Mouse (Mus musculus): ENCODE results near the gene Gm17387. TPM values are rescaled to one million over a fixed set of nuclear protein-coding genes. Genes with fewer than 3 reads are reported as not detected.

Gm17387 gene
- polyA plus RNA-seq, 1 experiment from 2014 or later = not detected

GRCm38 (mm10) chr7:141051060-141051685 lies 22.2 kb downstream of the Gm17387 start:
- H3K4me2 ChIP-seq = no peak overlapping the region
- no peaks in the 10 kb centered on the region for H3K27me3 ChIP-seq
- no peak overlapping the region for H3K9ac ChIP-seq (replicated peaks)
- H3K36me3 ChIP-seq = no peaks in the 10 kb centered on the region
- H3K4me1 ChIP-seq (replicated peaks) = peaks cover 21% of the 10 kb centered on the region
- 67% methylated on average over 17 of the region's 17 CpGs for WGBS
- no peak overlapping the region for H3K4me3 ChIP-seq (replicated peaks)
- no peak overlapping the region for H3K27ac ChIP-seq
- no peak for ATAC-seq (ENCODE audit: insufficient number of reproducible peaks, insufficient read depth, low FRiP score, low TSS enrichment, low read depth)
- H3K9me3 ChIP-seq = no peaks in the 10 kb centered on the region

GRCm38 (mm10) chr7:141052016-141052415 lies 23.1 kb downstream of the Gm17387 start:
- H3K9me3 ChIP-seq = no peaks in the 10 kb centered on the region
- no peak overlapping the region for H3K27ac ChIP-seq
- no peak overlapping the region for H3K4me3 ChIP-seq (replicated peaks)
- no peaks in the 10 kb centered on the region for H3K27me3 ChIP-seq
- no peak for ATAC-seq (ENCODE audit: insufficient number of reproducible peaks, insufficient read depth, low FRiP score, low TSS enrichment, low read depth)
- WGBS = 86% methylated on average over 4 of the region's 4 CpGs
- H3K4me2 ChIP-seq = no peak overlapping the region
- H3K36me3 ChIP-seq = no peaks in the 10 kb centered on the region
- H3K9ac ChIP-seq (replicated peaks) = no peak overlapping the region
- peaks cover 15% of the 10 kb centered on the region for H3K4me1 ChIP-seq (replicated peaks)

- 88% methylated on average over 2 of the region's 2 CpGs for WGBS
- H3K27me3 ChIP-seq = no peaks in the 10 kb centered on the region
- no peak for ATAC-seq (ENCODE audit: insufficient number of reproducible peaks, insufficient read depth, low FRiP score, low TSS enrichment, low read depth)
- H3K27ac ChIP-seq = no peak overlapping the region
- no peak overlapping the region for H3K4me2 ChIP-seq
- H3K9ac ChIP-seq (replicated peaks) = no peak overlapping the region
- H3K4me3 ChIP-seq (replicated peaks) = no peak overlapping the region
- no peaks in the 10 kb centered on the region for H3K9me3 ChIP-seq
- peaks cover 11% of the 10 kb centered on the region for H3K4me1 ChIP-seq (replicated peaks)
- H3K36me3 ChIP-seq = no peaks in the 10 kb centered on the region
These were observed 23.5 kb downstream of the Gm17387 start for GRCm38 (mm10) chr7:141052421-141052820.

GRCm38 (mm10) chr7:141055785-141056184 lies 26.9 kb downstream of the Gm17387 start:
- no peak for ATAC-seq (ENCODE audit: insufficient number of reproducible peaks, insufficient read depth, low FRiP score, low TSS enrichment, low read depth)
- Histone ChIP-seq H3K4me1 (replicated peaks) (peaks cover 7% of the 10 kb centered on the region), H3K36me3 (no peaks in the 10 kb centered on the region), H3K4me3 (replicated peaks) (no peak overlapping the region), H3K27me3 (no peaks in the 10 kb centered on the region), H3K27ac (no peak overlapping the region), H3K9ac (replicated peaks) (no peak overlapping the region), H3K4me2 (no peak overlapping the region), H3K9me3 (no peaks in the 10 kb centered on the region)
- WGBS = 80% methylated on average over 4 of the region's 4 CpGs

- peaks cover 12% of the 10 kb centered on the region for H3K4me1 ChIP-seq (replicated peaks)
- WGBS = 88% methylated on average over 6 of the region's 6 CpGs
These were observed 28.0 kb downstream of the Gm17387 start for GRCm38 (mm10) chr7:141056976-141057375.

GRCm38 (mm10) chr7:141057541-141057940 lies 28.6 kb downstream of the Gm17387 start:
- H3K4me2 ChIP-seq = no peak overlapping the region
- no peaks in the 10 kb centered on the region for H3K36me3 ChIP-seq
- 97% methylated on average over 1 of the region's 1 CpGs for WGBS
- no peak overlapping the region for H3K9ac ChIP-seq (replicated peaks)
- peaks cover 15% of the 10 kb centered on the region for H3K4me1 ChIP-seq (replicated peaks)
- ATAC-seq (ENCODE audit: insufficient number of reproducible peaks, insufficient read depth, low FRiP score, low TSS enrichment, low read depth) = no peak
- no peak overlapping the region for H3K4me3 ChIP-seq (replicated peaks)
- H3K9me3 ChIP-seq = no peaks in the 10 kb centered on the region
- H3K27me3 ChIP-seq = no peaks in the 10 kb centered on the region
- no peak overlapping the region for H3K27ac ChIP-seq

More at GRCm38 (mm10) chr7:141056976-141057375, 28.0 kb downstream of the Gm17387 start:
- no peaks in the 10 kb centered on the region for H3K36me3 ChIP-seq
- H3K4me2 ChIP-seq = no peak overlapping the region
- H3K27ac ChIP-seq = no peak overlapping the region
- H3K9ac ChIP-seq (replicated peaks) = no peak overlapping the region
- no peak overlapping the region for H3K4me3 ChIP-seq (replicated peaks)
- H3K9me3 ChIP-seq = no peaks in the 10 kb centered on the region
- H3K27me3 ChIP-seq = no peaks in the 10 kb centered on the region
- no peak for ATAC-seq (ENCODE audit: insufficient number of reproducible peaks, insufficient read depth, low FRiP score, low TSS enrichment, low read depth)

- H3K4me2 ChIP-seq = no peak overlapping the region
- H3K9me3 ChIP-seq = no peaks in the 10 kb centered on the region
- no peak overlapping the region for H3K9ac ChIP-seq (replicated peaks)
- H3K27ac ChIP-seq = no peak overlapping the region
- peaks cover 15% of the 10 kb centered on the region for H3K4me1 ChIP-seq (replicated peaks)
- WGBS = 90% methylated on average over 14 of the region's 14 CpGs
- no peak overlapping the region for H3K4me3 ChIP-seq (replicated peaks)
- H3K36me3 ChIP-seq = peaks cover 3% of the 10 kb centered on the region; the same call in 1 of the 2 replicates
- no peak for ATAC-seq (ENCODE audit: insufficient number of reproducible peaks, insufficient read depth, low FRiP score, low TSS enrichment, low read depth)
- H3K27me3 ChIP-seq = no peaks in the 10 kb centered on the region
These were observed 29.8 kb downstream of the Gm17387 start for GRCm38 (mm10) chr7:141058601-141059341.

- no peak overlapping the region for H3K27ac ChIP-seq
- peak overlapping the region; percentile 93 for H3K4me2 ChIP-seq
- H3K4me1 ChIP-seq (replicated peaks) = peaks cover 15% of the 10 kb centered on the region
- 83% methylated on average over 2 of the region's 2 CpGs for WGBS
- peak overlapping the region; percentile 85 for H3K4me3 ChIP-seq (replicated peaks)
- no peaks in the 10 kb centered on the region for H3K9me3 ChIP-seq
- peaks cover 15% of the 10 kb centered on the region for H3K36me3 ChIP-seq
- peak overlapping the region; percentile 94 for H3K9ac ChIP-seq (replicated peaks)
- no peak for ATAC-seq (ENCODE audit: insufficient number of reproducible peaks, insufficient read depth, low FRiP score, low TSS enrichment, low read depth)
- no peaks in the 10 kb centered on the region for H3K27me3 ChIP-seq
These were observed 31.0 kb downstream of the Gm17387 start for GRCm38 (mm10) chr7:141059929-141060328.

- Histone ChIP-seq H3K36me3 (peaks cover 22% of the 10 kb centered on the region), H3K27me3 (no peaks in the 10 kb centered on the region), H3K9me3 (no peaks in the 10 kb centered on the region), H3K4me3 (replicated peaks) (peak within 1 kb of the TSS; percentile 85), H3K9ac (replicated peaks) (peak within 1 kb of the TSS; percentile 94), H3K4me2 (peak within 1 kb of the TSS; percentile 93), H3K4me1 (replicated peaks) (peaks cover 15% of the 10 kb centered on the region), H3K27ac (peak within 1 kb of the TSS; percentile 75)
- peak; percentile 97 for ATAC-seq (ENCODE audit: insufficient number of reproducible peaks, insufficient read depth, low FRiP score, low TSS enrichment, low read depth)
- WGBS = under 1% methylated on average over 71 of the region's 72 CpGs
These were observed 31.7 kb downstream of the Gm17387 start, which contains the start of gene B4galnt4 for GRCm38 (mm10) chr7:141060426-141061242. B4galnt4 (plus strand) TSS chr7:141061104.

GRCm38 (mm10) chr7:141061269-141061692 lies 32.4 kb downstream of the Gm17387 start:
- ATAC-seq (ENCODE audit: insufficient number of reproducible peaks, insufficient read depth, low FRiP score, low TSS enrichment, low read depth) = peak; percentile 34; the same call in 1 of the 2 replicates
- Histone ChIP-seq H3K27ac (peak overlapping the region; percentile 75), H3K9me3 (no peaks in the 10 kb centered on the region), H3K4me1 (replicated peaks) (peaks cover 15% of the 10 kb centered on the region), H3K27me3 (no peaks in the 10 kb centered on the region), H3K9ac (replicated peaks) (peak overlapping the region; percentile 94), H3K36me3 (peaks cover 29% of the 10 kb centered on the region), H3K4me2 (peak overlapping the region; percentile 93), H3K4me3 (replicated peaks) (peak overlapping the region; percentile 85)
- 0% methylated on average over 37 of the region's 37 CpGs for WGBS

- H3K27me3 ChIP-seq = no peaks in the 10 kb centered on the region
- H3K4me2 ChIP-seq = peak overlapping the region; percentile 2; the same call in 1 of the 2 replicates
- ATAC-seq (ENCODE audit: insufficient number of reproducible peaks, insufficient read depth, low FRiP score, low TSS enrichment, low read depth) = no peak
- peaks cover 15% of the 10 kb centered on the region for H3K4me1 ChIP-seq (replicated peaks)
- WGBS = 86% methylated on average over 7 of the region's 7 CpGs
- no peak overlapping the region; the same call in 1 of the 2 replicates for H3K4me3 ChIP-seq (replicated peaks)
- H3K36me3 ChIP-seq = peaks cover 41% of the 10 kb centered on the region
- peak overlapping the region; percentile 94; the same call in 1 of the 2 replicates for H3K9ac ChIP-seq (replicated peaks)
- H3K9me3 ChIP-seq = no peaks in the 10 kb centered on the region
- no peak overlapping the region for H3K27ac ChIP-seq
These were observed 33.6 kb downstream of the Gm17387 start for GRCm38 (mm10) chr7:141062525-141062924.
